In the genomic region with DNA sequence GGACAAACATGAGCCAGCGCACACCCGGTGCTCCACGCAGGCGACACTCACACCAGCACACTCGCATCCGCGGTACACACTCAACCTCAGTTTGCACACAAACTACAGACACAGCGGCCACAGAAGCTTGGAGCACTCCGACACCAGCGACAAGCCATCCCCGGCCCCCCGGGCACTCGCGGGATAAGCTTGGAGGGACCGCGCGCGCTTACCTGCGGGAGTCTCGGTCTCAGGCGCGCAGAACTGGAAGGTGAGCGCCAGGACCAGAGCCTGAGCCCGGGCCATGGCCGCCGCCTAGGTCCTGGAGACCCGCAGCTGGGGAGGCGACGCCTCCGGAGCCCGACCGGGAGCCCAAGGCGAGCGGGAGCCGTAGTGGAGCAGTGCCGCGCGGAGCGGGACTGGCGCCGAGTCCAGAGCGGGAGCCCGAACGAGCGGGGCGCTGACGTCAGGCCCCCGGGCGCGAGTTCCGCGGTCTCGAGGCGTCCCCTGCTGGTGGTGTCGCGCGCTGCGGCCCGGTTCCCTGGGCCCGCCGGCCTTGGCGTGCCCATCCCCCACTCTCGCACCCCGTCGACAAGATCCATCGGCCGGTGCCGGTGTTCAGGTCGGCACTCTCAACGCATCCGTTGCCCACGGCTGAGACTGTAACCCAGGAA, we compare ENCODE assay signal across 7 mouse cellular contexts. TPM values are rescaled to one million over a fixed set of nuclear protein-coding genes. Genes with fewer than 3 reads are reported as not detected.
DNase-seq lines count a peak whose midpoint lies in the region; ATAC-seq and TF ChIP-seq lines count a peak whose summit lies in the region.

A gene (minus strand): TSS at position 417 of the 653 bp plus-strand sequence.

- peak within 1 kb of the TSS; percentile 77 for H3K4me3 ChIP-seq in limb, embryonic 10.5 days
- peak within 1 kb of the TSS; percentile 65 for H3K4me3 ChIP-seq in midbrain, embryonic 13.5 days (replicated peaks)
- H3K4me3 ChIP-seq in small intestine, adult 2 months (ENCODE audit: low read depth, low read length): peak within 1 kb of the TSS; percentile 64

- ATAC-seq in granulocyte monocyte progenitor cell, adult 5-6 weeks (replicated peaks; ENCODE audit: poor library complexity, severe bottlenecking): peak; percentile 72
- peak; percentile 89 for ATAC-seq in midbrain, embryonic 13.5 days

- peak within 1 kb of the TSS; percentile 72 for H3K9ac ChIP-seq in midbrain, embryonic 13.5 days (replicated peaks)

- no peak for TF ChIP-seq POLR2A in small intestine, adult 2 months (IDR thresholded peaks at IDR 0.05; ENCODE audit: low read depth, low read length)

- DNase-seq in adrenal gland, adult (ENCODE audit: inconsistent age in 2 of 2, low spot score in 1 of 2): peak; percentile 92 to 97
- peak; percentile 93 for DNase-seq in embryo, embryonic 11 days
- DNase-seq in kidney, adult 11 months: peak; percentile 80
- peak; percentile 97 for DNase-seq in limb, embryonic 10.5 days (ENCODE audit: low spot score)

- peak; percentile 89 for TF ChIP-seq CTCF in small intestine, adult 2 months (IDR thresholded peaks at IDR 0.05; ENCODE audit: extremely low read depth, insufficient read length, insufficient replicate concordance, low read depth, low read length)

- peak within 1 kb of the TSS; percentile 88 for H3K27ac ChIP-seq in limb, embryonic 10.5 days
- H3K27ac ChIP-seq in midbrain, embryonic 13.5 days: 0 out of 2 replicates have a peak within 1 kb of the TSS, but pooled peaks have one; percentile 2
- no peak within 1 kb of the TSS for H3K27ac ChIP-seq in small intestine, adult 2 months (ENCODE audit: insufficient read depth, low read depth, low read length)

- H3K9me3 ChIP-seq in limb, embryonic 10.5 days (replicated peaks): no peaks in the 10 kb centered on the region
- no peaks in the 10 kb centered on the region for H3K9me3 ChIP-seq in midbrain, embryonic 13.5 days

- peaks cover 49% of the 10 kb centered on the region for H3K27me3 ChIP-seq in limb, embryonic 10.5 days (ENCODE audit: low read depth, poor library complexity, severe bottlenecking)
- H3K27me3 ChIP-seq in midbrain, embryonic 13.5 days: peaks cover 62% of the 10 kb centered on the region
- H3K27me3 ChIP-seq in small intestine, adult 2 months (ENCODE audit: control insufficient read depth, insufficient read depth, low read length): peaks cover 24% of the 10 kb centered on the region

- no peaks in the 10 kb centered on the region for H3K36me3 ChIP-seq in limb, embryonic 10.5 days
- no peaks in the 10 kb centered on the region for H3K36me3 ChIP-seq in midbrain, embryonic 13.5 days
- H3K36me3 ChIP-seq in small intestine, adult 2 months (ENCODE audit: control insufficient read depth, insufficient read depth, low read length): no peaks in the 10 kb centered on the region

- under 1% methylated on average over 72 of the region's 72 CpGs for WGBS in limb, embryonic 10.5 days
- WGBS in midbrain, embryonic 13.5 days: under 1% methylated on average over 72 of the region's 72 CpGs
- WGBS in small intestine, adult 2 months: under 1% methylated on average over 72 of the region's 72 CpGs

- peak within 1 kb of the TSS; percentile 99 for H3K4me2 ChIP-seq in midbrain, embryonic 13.5 days (replicated peaks)

- peaks cover 44% of the 10 kb centered on the region for H3K4me1 ChIP-seq in limb, embryonic 10.5 days
- peaks cover 27% of the 10 kb centered on the region for H3K4me1 ChIP-seq in midbrain, embryonic 13.5 days (replicated peaks)
- peaks cover 13% of the 10 kb centered on the region for H3K4me1 ChIP-seq in small intestine, adult 2 months (ENCODE audit: control insufficient read depth, insufficient read depth, insufficient read length, low read length)

RNA-seq across cellular contexts. Expression of the gene that starts here (rescaled TPM):
- 7.7 and 13.9 TPM in 2 replicates for total RNA-seq in granulocyte monocyte progenitor cell, adult 5-6 weeks (2014; fragmentation: Nextera tagmentation)
- 4.1 and 4.2 TPM in 2 replicates for total RNA-seq in granulocyte monocyte progenitor cell, adult 5-6 weeks (2017)
- polyA plus RNA-seq in limb, embryonic 10.5 days (2016; fragmentation: Nextera tagmentation; extraction: Ambion mirVana): 10.7 and 16.0 TPM in 2 replicates
- 17.2 and 18.9 TPM in 2 replicates for polyA plus RNA-seq in midbrain, embryonic 13.5 days (2015; fragmentation: Nextera tagmentation; extraction: Ambion mirVana)
- 4.2 and 5.4 TPM in 2 replicates for polyA plus RNA-seq in small intestine, adult 2 months (2012; rRNA removed)
